Mouse (Mus musculus) kidney, postnatal 25 days (tissue): ENCODE data around the gene Amfr.

Experiments
- DNase-seq, 2 experiments: peaks; one replicate each; pipeline ENCODE4 v3.0.0; 2021; ENCODE audit warnings: mixed read lengths in 2 of 2

Amfr gene

GRCm38 (mm10) chr8:93931336-93931735 lies 81.3 kb downstream of the Amfr start:
- no peak for DNase-seq

GRCm38 (mm10) chr8:93929233-93929632 lies 83.4 kb downstream of the Amfr start:
- DNase-seq: no peak

- DNase-seq: no peak
Observed at GRCm38 (mm10) chr8:93925513-93925912, 87.1 kb downstream of the Amfr start.

GRCm38 (mm10) chr8:93923897-93924334 lies 88.7 kb downstream of the Amfr start:
- no peak for DNase-seq
